Comparison of ENCODE assay signal across 11 mouse cellular contexts in the genomic region with DNA sequence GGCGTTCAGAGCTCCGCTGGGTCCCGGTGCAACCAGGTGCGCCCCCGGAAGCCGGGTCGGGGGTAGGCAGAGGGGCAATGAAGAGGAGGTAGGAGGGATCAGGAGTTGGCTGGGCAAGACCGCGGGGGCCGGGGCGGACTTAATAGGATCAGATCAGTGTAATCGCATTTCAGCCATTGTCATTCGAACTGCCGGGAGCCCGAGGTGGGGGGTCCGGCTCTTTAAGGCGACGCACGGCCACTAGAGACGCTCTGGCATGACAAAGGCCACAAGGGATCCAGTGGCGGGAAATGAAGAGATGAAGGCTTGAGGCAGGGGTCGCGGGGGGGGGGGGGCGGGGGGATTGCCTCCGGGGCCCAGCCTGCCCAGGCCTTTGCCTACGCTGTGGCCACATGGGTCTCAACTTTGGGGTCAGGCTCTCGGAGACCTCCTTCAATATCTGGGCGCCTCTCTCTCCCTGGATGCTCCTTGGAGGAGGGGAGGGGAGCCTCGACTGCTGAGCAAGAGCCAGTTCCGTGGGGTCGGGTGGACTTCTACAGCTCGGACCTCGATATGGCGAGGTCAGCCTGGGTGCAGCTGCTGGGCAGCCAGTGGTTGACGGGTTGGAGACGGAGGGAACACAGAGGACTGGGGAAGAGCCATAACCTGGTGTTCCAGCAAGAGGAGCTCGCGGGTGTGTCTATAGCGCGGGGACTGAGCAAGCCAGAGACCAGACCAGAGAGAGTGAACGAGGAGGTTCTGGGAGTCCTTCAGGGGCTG. TPM values are rescaled to one million over a fixed set of nuclear protein-coding genes. Genes with fewer than 3 reads are reported as not detected.
A peak's percentile ranks its signal among the peaks of the same experiment; 100 is the strongest.
DNase-seq lines count a peak whose midpoint lies in the region; ATAC-seq lines count a peak whose summit lies in the region.
"Had no signal": no experiment of that assay in that cellular context is flagged by ENCODE, and none has a peak within 500 bp of the region (broad histone marks: within the 10 kb centered on the region; RNA-seq: fewer than 3 reads in every experiment).

No protein-coding gene starts in this region.

- no peak for ATAC-seq in liver, embryonic 11.5 days (replicated peaks; ENCODE audit: low FRiP score)
- no peak for ATAC-seq in embryonic facial prominence, embryonic 15.5 days (ENCODE audit: insufficient number of reproducible peaks, low FRiP score, low TSS enrichment, low read depth)
- no peak for ATAC-seq in liver, embryonic 12.5 days

- 2% methylated on average over 37 of the region's 41 CpGs for WGBS in liver, embryonic 11.5 days
- WGBS in embryonic facial prominence, embryonic 15.5 days, result 1% methylated on average over 40 of the region's 41 CpGs
- WGBS in liver, embryonic 12.5 days (ENCODE audit: insufficient replicate concordance), result 2% methylated on average over 39 of the region's 41 CpGs

- no peak overlapping the region for H3K9ac ChIP-seq in liver, embryonic 11.5 days (ENCODE audit: low read depth, low read length)
- no peak overlapping the region for H3K9ac ChIP-seq in embryonic facial prominence, embryonic 15.5 days
- no peak overlapping the region for H3K9ac ChIP-seq in liver, embryonic 12.5 days

- H3K27me3 ChIP-seq in liver, embryonic 11.5 days (replicated peaks; ENCODE audit: control insufficient read depth, insufficient read depth, low read length), result peaks cover 95% of the 10 kb centered on the region
- peaks cover 97% of the 10 kb centered on the region for H3K27me3 ChIP-seq in embryonic facial prominence, embryonic 15.5 days
- peaks cover 100% of the 10 kb centered on the region for H3K27me3 ChIP-seq in liver, embryonic 12.5 days (replicated peaks)

- H3K4me1 ChIP-seq in liver, embryonic 11.5 days (replicated peaks; ENCODE audit: control insufficient read depth, insufficient read depth, low read length), result peaks cover 4% of the 10 kb centered on the region; the same call in 1 of the 2 replicates
- H3K4me1 ChIP-seq in embryonic facial prominence, embryonic 15.5 days, result peaks cover 20% of the 10 kb centered on the region
- H3K4me1 ChIP-seq in liver, embryonic 12.5 days, result peaks cover 17% of the 10 kb centered on the region; the same call in 1 of the 2 replicates

- peak overlapping the region; percentile 29 for H3K4me3 ChIP-seq in liver, embryonic 11.5 days (ENCODE audit: low read depth, low read length)
- H3K4me3 ChIP-seq in embryonic facial prominence, embryonic 15.5 days (replicated peaks), result peak overlapping the region; percentile 13; the same call in 1 of the 2 replicates
- peak overlapping the region; percentile 28 for H3K4me3 ChIP-seq in liver, embryonic 12.5 days

- no peaks in the 10 kb centered on the region for H3K36me3 ChIP-seq in liver, embryonic 11.5 days (ENCODE audit: control insufficient read depth, insufficient read depth, low read length)
- H3K36me3 ChIP-seq in embryonic facial prominence, embryonic 15.5 days, result no peaks in the 10 kb centered on the region
- H3K36me3 ChIP-seq in liver, embryonic 12.5 days, result no peaks in the 10 kb centered on the region

- H3K27ac ChIP-seq in liver, embryonic 11.5 days (ENCODE audit: low read depth, low read length), result no peak overlapping the region
- H3K27ac ChIP-seq in embryonic facial prominence, embryonic 15.5 days (replicated peaks), result no peak overlapping the region
- no peak overlapping the region for H3K27ac ChIP-seq in liver, embryonic 12.5 days

- no peaks in the 10 kb centered on the region for H3K9me3 ChIP-seq in liver, embryonic 11.5 days (ENCODE audit: control insufficient read depth, low read length)
- H3K9me3 ChIP-seq in embryonic facial prominence, embryonic 15.5 days (replicated peaks), result no peaks in the 10 kb centered on the region
- no peaks in the 10 kb centered on the region for H3K9me3 ChIP-seq in liver, embryonic 12.5 days (replicated peaks)

- DNase-seq in liver, embryonic 11.5 days (ENCODE audit: low spot score), result no peak
- DNase-seq in liver, result no peak
- DNase-seq in retina, postnatal 7 days (ENCODE audit: low read depth, low spot score), result peak; percentile 81
- no peak for DNase-seq in left cerebral cortex, postnatal 25 days (ENCODE audit: low spot score in 2 of 2)
- no peak for DNase-seq in left cerebral cortex, postnatal 36 days (ENCODE audit: low spot score in 2 of 2)
- no peak for DNase-seq in adrenal gland, adult 18-20 months (ENCODE audit: low spot score in 2 of 2)
- DNase-seq: cerebellum, adult 11-12 months had no signal

- intact Hi-C loops in left cerebral cortex, postnatal 25 days (cut with DNase I), result no loop called here
- intact Hi-C loops in left cerebral cortex, postnatal 36 days (cut with DNase I), result no loop called here

- peak overlapping the region; percentile 57 for H3K4me2 ChIP-seq in liver, embryonic 11.5 days
- H3K4me2 ChIP-seq in embryonic facial prominence, embryonic 15.5 days (replicated peaks), result peak overlapping the region; percentile 28; the same call in 1 of the 2 replicates
- H3K4me2 ChIP-seq in liver, embryonic 12.5 days, result peak overlapping the region; percentile 54

RNA-seq across cellular contexts. Expression of a gene that starts 7.9 kb away (rescaled TPM):
- polyA plus RNA-seq in liver, embryonic 11.5 days (2014; fragmentation: Nextera tagmentation; extraction: Ambion mirVana), result 2.2 and 2.9 TPM in 2 replicates
- 0.28 and 0.29 TPM in 2 replicates for polyA plus RNA-seq in embryonic facial prominence, embryonic 15.5 days (2015; fragmentation: Nextera tagmentation; extraction: Ambion mirVana)
- 1.7 and 2.0 TPM in 2 replicates for polyA plus RNA-seq in liver, embryonic 12.5 days (2016; fragmentation: Nextera tagmentation; extraction: Ambion mirVana)
- total RNA-seq in left cerebral cortex, postnatal 25 days (2021), result under 1 TPM in 1 of 2 experiments, not detected in 1; 0.44 TPM
- under 1 TPM in 1 of 2 experiments, not detected in 1; 0.45 TPM for total RNA-seq in left cerebral cortex, postnatal 36 days (2021)
- total RNA-seq in adrenal gland, adult 18-20 months (2021), result not detected
- total RNA-seq: gastrocnemius, postnatal 4 days; liver, adult 2 months had no signal
- polyA plus RNA-seq: liver, adult 2 months had no signal
